Mouse (Mus musculus): Measurements from ENCODE around the gene Serpinf2.
"Not testable (repeated sequence)": the region's sequence is repeated elsewhere in the genome, so short reads cannot be mapped to it uniquely, and the experiment has no call there.

The Serpinf2 gene

DNA sequence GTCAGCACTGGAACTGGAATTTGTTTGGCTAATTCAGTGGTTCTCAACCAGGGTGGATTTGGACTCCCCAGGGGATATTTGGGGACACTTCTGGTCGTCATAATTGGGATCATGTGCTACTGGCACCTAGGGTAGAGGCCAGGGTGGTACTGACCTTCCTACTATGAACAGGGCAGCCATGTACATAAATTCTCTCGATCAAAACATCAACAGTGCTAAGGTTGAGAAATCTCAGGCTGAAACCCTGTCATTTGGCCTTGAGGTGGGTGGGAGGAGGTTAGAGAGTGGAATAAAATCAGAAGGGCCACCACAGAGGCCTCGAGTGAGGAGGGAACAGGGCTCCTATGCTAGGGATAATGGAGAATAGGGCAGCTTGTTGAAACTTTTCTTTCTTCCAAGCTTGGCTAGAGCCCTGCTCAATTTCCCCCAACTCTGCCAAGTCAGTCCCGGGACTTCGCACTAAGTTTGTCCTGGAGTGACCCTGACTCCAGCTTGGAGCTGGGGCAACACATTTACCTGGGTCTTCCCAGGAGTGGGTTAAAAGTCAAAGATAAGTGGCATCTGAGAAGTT, 19.8 kb upstream of the Serpinf2 start:
- no peak for DNase-seq

DNA sequence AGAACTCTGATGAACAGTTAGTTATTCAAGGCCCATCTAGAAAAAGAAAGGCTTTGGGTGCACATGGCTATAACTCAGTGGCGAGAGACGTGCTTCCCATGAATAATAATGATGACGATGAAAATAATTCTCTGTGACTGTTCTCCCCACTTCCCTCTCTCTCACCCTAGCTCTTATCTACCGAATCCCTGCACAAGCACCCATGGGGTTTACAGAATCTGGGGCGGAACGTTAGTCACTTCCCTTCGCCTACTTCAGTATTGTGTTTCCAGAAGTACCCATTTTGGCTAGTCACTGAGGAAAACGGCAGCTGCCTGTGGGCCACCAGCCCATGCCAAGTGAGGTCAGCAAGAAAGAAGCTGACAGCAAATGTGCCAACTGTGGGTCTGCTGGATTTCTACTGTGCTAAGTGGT, 19.2 kb upstream of the Serpinf2 start:
- DNase-seq = peak; percentile 30

- peak; percentile 75 for DNase-seq
Measured at GRCm38 (mm10) chr11:75458169-75458568, 18.8 kb upstream of the Serpinf2 start.

DNA sequence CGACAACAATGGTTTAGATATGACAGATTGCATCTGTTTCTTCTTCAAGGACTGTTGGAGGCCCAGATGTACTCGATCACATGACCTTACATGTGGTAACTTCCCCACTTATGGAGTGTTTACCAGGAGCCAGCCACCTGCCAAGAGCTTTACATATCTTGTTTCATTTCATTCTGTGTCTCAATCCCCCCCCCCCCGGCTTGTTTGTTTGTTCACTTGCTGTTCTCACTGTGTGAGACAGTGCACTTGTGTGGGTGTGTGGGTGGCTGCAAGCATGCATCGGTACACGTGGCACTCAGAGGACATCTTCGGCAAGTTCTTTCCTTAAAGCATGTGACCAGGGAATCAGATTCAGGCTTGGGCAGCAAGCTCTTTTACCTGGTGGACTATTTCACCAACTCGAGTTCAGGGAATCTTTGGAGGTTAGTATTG, 17.1 kb upstream of the Serpinf2 start:
- DNase-seq = peak; percentile 47

- not testable (repeated sequence) for DNase-seq
Measured at GRCm38 (mm10) chr11:75455971-75456370, 16.6 kb upstream of the Serpinf2 start.

GRCm38 (mm10) chr11:75455041-75455736, 15.8 kb upstream of the Serpinf2 start:
- peak; percentile 28 for DNase-seq

- DNase-seq = peak; percentile 90
Measured at GRCm38 (mm10) chr11:75453991-75454930, 14.9 kb upstream of the Serpinf2 start, which contains the start of gene Wdr81. Gene Wdr81, minus strand, starts transcription at chr11:75454717.

GRCm38 (mm10) chr11:75452812-75453557, 13.6 kb upstream of the Serpinf2 start:
- DNase-seq = no peak

- no peak for DNase-seq
Measured at GRCm38 (mm10) chr11:75452081-75452480, 12.7 kb upstream of the Serpinf2 start.

DNA sequence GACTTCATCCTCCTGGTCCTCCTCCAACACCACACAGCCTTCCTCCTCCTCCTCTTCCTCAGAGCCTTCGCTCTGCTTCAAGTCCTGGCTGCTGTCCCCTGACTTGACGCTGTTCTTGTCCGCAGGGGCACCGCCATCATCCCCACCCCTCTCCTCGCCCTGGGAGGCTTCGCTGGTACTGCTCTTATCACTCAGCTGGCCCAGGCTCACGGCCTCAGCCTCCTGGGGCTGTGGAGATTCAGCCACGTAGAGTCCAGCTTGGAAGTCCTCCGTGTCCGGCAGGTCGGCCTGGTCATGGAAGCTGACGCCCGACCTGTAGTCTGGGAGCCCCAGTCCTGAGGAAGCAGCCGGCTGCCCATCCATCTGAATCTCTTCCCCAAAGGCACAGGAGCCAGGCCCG, 11.5 kb upstream of the Serpinf2 start:
- no peak for DNase-seq

GRCm38 (mm10) chr11:75450304-75450908, 11.0 kb upstream of the Serpinf2 start:
- DNase-seq = no peak

DNA sequence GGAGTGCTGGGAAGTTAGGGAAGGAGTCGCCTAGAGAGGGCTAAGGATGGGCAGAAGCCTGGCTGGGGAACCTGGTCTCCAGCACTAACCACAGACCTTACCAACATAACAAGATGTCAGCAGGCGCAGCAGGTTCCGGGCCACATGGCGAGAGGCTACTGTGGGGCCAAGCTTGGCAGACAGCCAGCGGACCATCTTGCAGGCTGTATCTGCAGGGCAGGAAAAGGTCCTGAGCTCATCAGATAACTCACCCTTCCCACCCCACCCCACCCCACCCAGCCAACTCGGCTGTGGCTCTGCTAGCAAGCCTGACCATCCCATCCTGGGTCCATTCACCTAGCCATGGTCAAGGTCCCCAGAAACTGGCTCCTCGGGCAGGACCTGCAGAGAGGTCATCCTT, 10.3 kb upstream of the Serpinf2 start:
- no peak for DNase-seq

- DNase-seq = no peak
Measured at GRCm38 (mm10) chr11:75448575-75448974, 9.2 kb upstream of the Serpinf2 start.

GRCm38 (mm10) chr11:75443711-75444110, 4.3 kb upstream of the Serpinf2 start:
- no peak for DNase-seq

- no peak for DNase-seq
Measured at GRCm38 (mm10) chr11:75441601-75442000, 2.2 kb upstream of the Serpinf2 start.

DNA sequence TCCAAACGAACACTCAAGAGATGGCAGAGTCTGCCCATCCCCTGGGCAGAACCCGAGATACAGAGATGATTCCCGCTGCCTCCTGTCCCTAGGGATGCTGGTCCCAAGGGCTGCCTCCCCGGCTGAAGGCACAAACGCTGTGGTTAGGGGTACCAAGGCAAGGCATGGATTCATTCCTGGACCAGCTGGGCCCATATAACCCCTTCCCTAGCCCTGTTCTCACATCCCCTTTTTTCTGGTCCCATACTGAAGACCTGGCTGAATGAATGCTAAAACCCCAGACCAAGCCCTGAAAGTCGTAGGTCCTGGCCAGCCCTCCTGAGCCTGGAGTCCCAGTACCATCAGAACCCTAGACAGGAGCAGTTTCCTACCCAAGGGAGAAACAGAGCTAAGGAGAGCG, 1.6 kb upstream of the Serpinf2 start:
- DNase-seq = no peak

GRCm38 (mm10) chr11:75439951-75440350, 560 bp upstream of the Serpinf2 start:
- no peak for DNase-seq

- no peak for DNase-seq
Measured at GRCm38 (mm10) chr11:75438804-75439203, 587 bp downstream of the Serpinf2 start.

DNA sequence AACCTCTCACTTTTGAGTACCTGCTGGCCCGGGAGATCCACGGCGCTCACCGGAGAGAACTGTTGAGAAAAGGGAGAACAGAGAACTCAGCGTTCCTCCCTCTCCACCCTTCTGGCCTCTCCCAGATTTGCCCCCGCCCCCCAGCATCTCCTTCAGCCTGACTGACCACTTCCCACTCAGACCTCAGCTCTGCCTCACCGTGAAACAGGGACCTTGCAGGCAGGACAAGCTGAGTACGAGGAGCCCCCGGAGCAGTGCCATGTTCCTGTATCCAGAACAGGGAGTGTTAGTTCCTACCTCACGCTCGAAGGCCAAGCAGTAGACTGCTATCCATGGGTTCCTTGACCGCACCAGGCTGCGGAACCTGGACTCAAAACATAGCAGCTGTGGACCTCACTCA, 1.2 kb downstream of the Serpinf2 start:
- no peak for DNase-seq

GRCm38 (mm10) chr11:75434138-75434537, 5.3 kb downstream of the Serpinf2 start:
- DNase-seq = no peak

GRCm38 (mm10) chr11:75431307-75431706, 8.1 kb downstream of the Serpinf2 start:
- no peak for DNase-seq

GRCm38 (mm10) chr11:75429019-75429705, 10.2 kb downstream of the Serpinf2 start:
- DNase-seq = peak; percentile 70
